Mouse (Mus musculus): ENCODE results near the gene Asna1.

The Asna1 gene

DNA sequence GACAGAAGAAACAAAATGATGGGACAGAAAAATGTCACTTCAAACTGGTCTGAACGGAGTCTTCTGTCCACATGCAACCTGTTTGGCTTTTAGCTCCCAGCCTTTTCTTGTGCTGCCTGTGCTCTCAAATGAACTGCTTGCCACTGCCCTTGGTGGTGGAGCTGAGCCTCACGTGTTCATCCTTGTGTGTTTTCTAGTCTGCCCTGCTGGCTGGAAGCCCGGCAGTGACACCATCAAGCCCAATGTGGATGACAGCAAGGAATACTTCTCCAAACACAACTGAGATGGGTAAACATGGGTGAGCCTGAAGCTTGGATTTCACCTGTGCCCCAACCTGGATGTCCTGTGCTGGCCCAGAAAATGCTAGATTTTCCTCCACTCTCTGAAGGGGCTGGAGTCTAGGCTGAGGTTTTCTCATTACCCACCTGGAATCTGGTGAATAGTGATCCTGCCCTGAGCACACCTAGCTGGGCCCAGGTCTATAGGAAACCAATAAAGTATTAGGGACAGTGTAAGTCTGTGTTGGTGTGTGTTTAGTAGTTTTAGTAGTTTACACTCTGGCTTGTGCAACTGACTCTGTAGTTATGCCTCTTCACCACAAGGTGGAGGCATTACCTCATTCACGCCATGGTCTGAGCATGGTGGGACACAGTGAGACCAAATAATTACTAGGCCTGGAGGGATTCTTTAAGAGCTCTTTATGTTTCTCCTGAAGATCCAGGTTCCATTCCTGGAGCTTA, 51.1 kb downstream of the Asna1 start:
- DNase-seq (ENCODE audit: low read depth) = no peak

DNA sequence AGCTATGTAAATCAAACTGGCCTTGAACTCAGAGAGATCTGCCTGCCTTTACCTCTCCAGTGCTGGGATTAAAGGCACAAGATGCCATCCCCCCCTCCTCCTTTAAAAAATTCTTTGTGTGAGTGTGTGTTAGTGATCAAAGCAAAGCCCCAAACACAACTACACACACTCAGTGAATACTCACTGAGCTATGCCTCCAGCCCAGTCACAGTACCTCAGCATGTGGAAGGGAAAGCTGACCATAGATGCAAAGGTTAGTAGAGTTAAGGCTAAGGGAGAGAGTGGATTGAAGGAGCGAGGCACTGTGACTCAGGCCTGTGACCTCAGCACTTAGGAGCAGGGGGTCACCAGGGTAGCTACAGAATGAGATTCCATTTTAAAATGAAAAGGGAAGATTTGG, 52.0 kb downstream of the Asna1 start:
- no peak for DNase-seq (ENCODE audit: low read depth)

DNA sequence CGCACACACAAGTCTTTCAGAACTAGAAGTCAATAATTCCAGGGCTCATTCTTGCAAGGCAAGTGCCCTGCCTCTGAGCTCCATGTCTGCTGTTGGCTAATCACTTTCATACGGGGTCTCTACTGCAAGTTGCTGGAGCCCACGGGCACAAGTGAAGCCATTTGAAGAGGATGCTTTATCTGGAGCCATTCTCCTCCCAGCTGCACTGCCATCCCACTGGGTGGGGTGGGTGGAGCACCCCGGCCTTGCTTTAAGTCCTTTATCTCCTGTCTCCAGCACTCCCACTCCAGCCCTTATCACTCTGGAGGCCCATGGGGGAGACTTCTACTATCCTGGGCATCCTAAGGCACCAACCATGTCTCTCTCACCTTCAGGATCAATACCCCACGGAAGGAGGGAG, 54.2 kb downstream of the Asna1 start:
- DNase-seq (ENCODE audit: low read depth) = no peak

DNA sequence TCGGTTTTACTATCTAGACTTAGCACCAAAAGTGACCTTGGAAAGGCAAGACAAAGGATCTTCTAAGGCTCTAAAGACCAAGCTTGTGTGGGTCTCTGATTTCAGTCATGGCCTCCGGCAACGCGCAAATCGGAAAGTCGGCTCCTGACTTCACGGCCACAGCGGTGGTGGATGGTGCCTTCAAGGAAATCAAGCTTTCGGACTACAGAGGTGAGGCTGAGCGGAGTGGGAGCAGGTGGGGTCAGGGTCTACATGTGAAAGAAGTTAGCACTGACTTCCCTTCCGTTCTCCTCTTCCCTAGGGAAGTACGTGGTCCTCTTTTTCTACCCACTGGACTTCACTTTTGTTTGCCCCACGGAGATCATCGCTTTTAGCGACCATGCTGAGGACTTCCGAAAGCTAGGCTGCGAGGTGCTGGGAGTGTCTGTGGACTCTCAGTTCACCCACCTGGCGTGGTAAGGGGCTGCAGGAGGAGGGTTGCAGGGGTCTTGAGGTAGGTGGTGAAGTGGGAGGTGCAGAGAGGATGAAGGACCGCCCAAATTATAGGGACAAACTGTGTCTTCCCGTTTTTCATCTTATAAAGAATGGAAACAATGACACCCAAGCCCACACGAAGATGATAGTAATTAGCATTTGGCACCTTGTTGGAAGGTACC, 54.8 kb downstream of the Asna1 start:
- no peak for DNase-seq (ENCODE audit: low read depth)

DNA sequence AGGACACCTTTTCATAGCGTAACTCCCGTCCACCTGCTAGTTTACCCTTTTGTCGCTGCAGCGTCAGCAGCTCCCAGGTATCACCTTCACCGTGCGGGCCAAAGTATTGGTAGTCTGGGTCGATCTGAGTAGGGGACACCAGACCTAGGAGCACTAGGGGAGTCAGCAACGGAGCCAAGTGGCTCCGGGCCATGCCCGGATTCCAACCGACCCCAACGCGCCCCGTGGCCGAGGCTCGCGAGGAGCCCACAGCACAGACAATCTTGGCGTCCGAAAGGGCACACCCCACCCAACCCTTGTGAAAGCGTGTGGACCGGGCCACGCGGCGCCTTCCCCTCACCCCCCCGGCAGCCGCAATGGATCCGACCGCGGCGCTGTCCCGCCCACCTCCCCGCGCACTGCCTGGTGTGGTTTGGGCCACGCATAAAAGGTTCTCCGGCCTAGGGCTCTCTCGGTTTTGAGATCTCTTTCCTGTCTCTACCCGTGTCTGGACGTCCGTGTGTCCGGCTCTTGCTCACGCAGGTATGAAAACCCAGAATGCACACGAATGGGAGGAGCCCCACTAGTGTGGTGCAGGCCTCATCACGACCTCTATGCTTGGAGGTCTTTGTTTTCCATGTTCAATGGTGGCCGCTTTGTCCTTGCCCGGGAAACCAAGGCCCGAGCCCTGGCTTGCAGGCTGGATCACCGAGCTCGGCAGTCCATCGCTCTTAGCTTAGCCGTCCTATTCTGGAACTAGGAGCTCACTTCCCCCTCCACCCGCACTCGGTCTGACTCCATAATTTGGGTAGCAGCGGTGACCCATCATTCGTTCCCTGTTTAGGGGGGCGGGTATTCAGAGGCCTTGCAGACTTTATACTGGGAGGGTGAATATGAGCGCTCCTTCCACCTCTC, 55.6 kb downstream of the Asna1 start, which contains the start of the genes Gm49661, Prdx2 and Rnaseh2a:
TSS of gene Gm49661 (minus strand) at position 193 of the 894 bp plus-strand sequence.
TSS of gene Prdx2 (plus strand) at position 347 of the 894 bp plus-strand sequence.
TSS of gene Rnaseh2a (minus strand) at position 527 of the 894 bp plus-strand sequence.
- no peak for DNase-seq (ENCODE audit: low read depth)

DNA sequence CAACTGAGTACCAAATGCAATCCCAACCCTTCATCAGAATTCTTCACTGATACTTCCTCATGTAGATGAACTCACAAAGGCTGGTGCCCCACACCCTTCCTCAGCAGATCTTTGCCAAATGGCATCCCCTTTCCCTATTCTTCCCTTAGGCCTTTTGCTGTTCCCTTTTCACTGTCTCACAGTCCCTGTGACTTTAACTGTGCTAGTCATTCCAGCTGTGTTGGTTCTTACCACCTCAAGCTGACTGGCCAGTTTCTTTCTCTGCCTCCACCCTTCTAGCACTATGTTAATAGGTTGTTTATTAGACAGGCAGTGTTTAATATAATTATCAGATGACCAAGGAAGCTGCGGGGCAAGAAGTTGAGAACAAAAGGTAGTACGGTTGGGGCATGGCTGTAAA, 56.4 kb downstream of the Asna1 start:
- no peak for DNase-seq (ENCODE audit: low read depth)

Measured in c-Kit-positive CD71-negative TER-119-negative erythroid progenitor cells, embryonic 14.5 days (primary cell).